Mouse (Mus musculus) left cerebral cortex, adult 9 months (tissue): ENCODE data around the gene Ccnl1.
A peak's percentile ranks its signal among the peaks of the same experiment; 100 is the strongest.

Experiments used
- DNase-seq, 2 experiments: peaks; one replicate each; pipeline ENCODE4 v3.0.0; 2022; ENCODE audit warnings: low spot score in 2 of 2

The Ccnl1 gene

GRCm38 (mm10) chr3:65927101-65927501 lies 30.9 kb downstream of the Ccnl1 start:
- no peak for DNase-seq

GRCm38 (mm10) chr3:65926426-65926825 lies 31.6 kb downstream of the Ccnl1 start:
- DNase-seq, result no peak

- DNase-seq, result no peak
These were observed 32.9 kb downstream of the Ccnl1 start for GRCm38 (mm10) chr3:65925058-65925740.

- no peak for DNase-seq
These were observed 35.6 kb downstream of the Ccnl1 start for GRCm38 (mm10) chr3:65922420-65922819.

GRCm38 (mm10) chr3:65921671-65922070 lies 36.4 kb downstream of the Ccnl1 start:
- DNase-seq, result no peak

GRCm38 (mm10) chr3:65919016-65919415 lies 39.0 kb downstream of the Ccnl1 start:
- DNase-seq, result no peak

- DNase-seq, result no peak
These were observed 45.1 kb downstream of the Ccnl1 start for GRCm38 (mm10) chr3:65912928-65913327.

GRCm38 (mm10) chr3:65912217-65912616 lies 45.8 kb downstream of the Ccnl1 start:
- peak in 1 of 2 experiments; percentile 25 for DNase-seq

- no peak for DNase-seq
These were observed 46.8 kb downstream of the Ccnl1 start for GRCm38 (mm10) chr3:65911265-65911664.

- DNase-seq, result no peak
These were observed 48.6 kb downstream of the Ccnl1 start for GRCm38 (mm10) chr3:65909454-65909853.

GRCm38 (mm10) chr3:65907536-65907935 lies 50.5 kb downstream of the Ccnl1 start:
- DNase-seq, result no peak

GRCm38 (mm10) chr3:65905281-65906169 lies 52.5 kb downstream of the Ccnl1 start:
- DNase-seq, result no peak

GRCm38 (mm10) chr3:65904711-65905110 lies 53.3 kb downstream of the Ccnl1 start:
- no peak for DNase-seq

- DNase-seq, result no peak
These were observed 53.9 kb downstream of the Ccnl1 start for GRCm38 (mm10) chr3:65904106-65904505.

- no peak for DNase-seq
These were observed 59.3 kb downstream of the Ccnl1 start for GRCm38 (mm10) chr3:65898598-65899278.

- DNase-seq, result no peak
These were observed 60.6 kb downstream of the Ccnl1 start for GRCm38 (mm10) chr3:65897233-65897993.
